Mouse (Mus musculus) myocyte (in vitro differentiated cells): ENCODE results near the gene Col8a1.

Source experiments
- E2F4 ChIP-seq: IDR thresholded peaks from one replicate; pipeline ENCODE4 v1.6.1; 2011; ENCODE audit warnings: mild to moderate bottlenecking, control low read depth, moderate library complexity; ENCODE audit not compliant: insufficient read depth
- MAX ChIP-seq: IDR thresholded peaks from one replicate; pipeline ENCODE4 v1.6.1; 2011; ENCODE audit warnings: low read depth, mild to moderate bottlenecking, control low read depth
- POLR2A ChIP-seq: IDR thresholded peaks from one replicate; pipeline ENCODE4 v1.6.1; 2011; ENCODE audit warnings: low read depth, mild to moderate bottlenecking, control low read depth, moderate library complexity; ENCODE audit not compliant: insufficient read length
- POLR2AphosphoS2 ChIP-seq: IDR thresholded peaks from one replicate; pipeline ENCODE4 v1.6.1; 2011; ENCODE audit warnings: low read depth, control low read depth; ENCODE audit not compliant: insufficient read length
- TCF12 ChIP-seq: IDR thresholded peaks from one replicate; pipeline ENCODE4 v1.6.1; 2011; ENCODE audit warnings: mild to moderate bottlenecking, control low read depth; ENCODE audit not compliant: poor library complexity, insufficient read depth, severe bottlenecking

DNA sequence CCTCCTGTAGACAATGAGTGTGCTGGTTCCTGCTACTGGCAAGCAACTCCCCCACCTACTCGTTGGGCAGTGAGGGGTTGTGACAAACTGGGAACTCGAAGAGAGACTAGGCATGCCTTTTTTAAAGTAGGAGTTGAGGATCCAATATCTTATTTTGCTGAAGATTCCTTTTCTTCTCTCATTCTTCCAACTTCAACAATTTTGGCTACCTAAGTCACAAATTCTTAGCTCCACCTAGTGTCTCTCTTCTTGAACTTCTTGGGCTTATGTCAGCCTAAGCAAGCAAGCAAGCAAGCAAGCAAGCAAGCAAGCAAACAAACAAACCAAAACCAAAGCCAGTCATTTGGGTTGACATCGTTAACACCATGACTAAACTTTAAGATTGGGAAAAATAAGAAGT, 6.4 kb downstream of the Col8a1 start:
- TF ChIP-seq TCF12, result no peak
- no peak for TF ChIP-seq MAX
- TF ChIP-seq POLR2A, result no peak
- no peak for TF ChIP-seq E2F4
- no peak for TF ChIP-seq POLR2AphosphoS2
